ENCODE assay signal across 22 mouse cellular contexts in genomic region chr10:62993991-62994390, GRCm38 (mm10).
"Had no signal": no experiment of that assay in that cellular context is flagged by ENCODE, and none has a peak within 500 bp of the region (broad histone marks: within the 10 kb centered on the region; RNA-seq: fewer than 3 reads in every experiment).

No protein-coding gene starts in this region.

- H3K4me3 ChIP-seq: heart, adult 2 months; heart, embryonic 10.5 days; heart, embryonic 12.5 days; hindbrain, embryonic 10.5 days; hindbrain, embryonic 12.5 days; intestine, embryonic 15.5 days; layer of hippocampus, adult 2 months; left cerebral cortex, adult 2 months; limb, embryonic 10.5 days; limb, embryonic 12.5 days had no signal

- H3K27ac ChIP-seq: heart, adult 2 months; heart, embryonic 10.5 days; hindbrain, embryonic 10.5 days; hindbrain, embryonic 12.5 days; hindbrain, embryonic 14.5 days; intestine, embryonic 15.5 days; layer of hippocampus, adult 2 months; left cerebral cortex, adult 2 months; limb, embryonic 10.5 days; limb, embryonic 12.5 days had no signal

- H3K9me3 ChIP-seq: heart, embryonic 10.5 days; heart, embryonic 12.5 days; hindbrain, embryonic 10.5 days; hindbrain, embryonic 12.5 days; intestine, embryonic 15.5 days; limb, embryonic 10.5 days; limb, embryonic 12.5 days had no signal

- H3K27me3 ChIP-seq: heart, embryonic 12.5 days; hindbrain, embryonic 12.5 days; intestine, embryonic 15.5 days; limb, embryonic 12.5 days had no signal

- DNase-seq: gastrocnemius, postnatal 14 days; gastrocnemius, postnatal 36 days; heart, adult 11 months; heart, adult 2 months; heart, postnatal 10 days; heart, postnatal 4 days; kidney, adult 18-20 months; kidney, adult 8-10 months; kidney, postnatal 10 days; kidney, postnatal 25 days; kidney, postnatal 4 days; liver had no signal

- H3K9ac ChIP-seq: heart, embryonic 12.5 days; hindbrain, embryonic 12.5 days; hindbrain, embryonic 14.5 days; intestine, embryonic 15.5 days; limb, embryonic 12.5 days had no signal

- H3K4me1 ChIP-seq: heart, embryonic 10.5 days; heart, embryonic 12.5 days; hindbrain, embryonic 10.5 days; hindbrain, embryonic 12.5 days; intestine, embryonic 15.5 days; limb, embryonic 10.5 days; limb, embryonic 12.5 days had no signal
